Mouse (Mus musculus) liver, embryonic 13.5 days (tissue): ENCODE measurements around the gene Gm7029. TPM values are rescaled to one million over a fixed set of nuclear protein-coding genes. Genes with fewer than 3 reads are reported as not detected.
"Not testable (repeated sequence)": the region's sequence is repeated elsewhere in the genome, so short reads cannot be mapped to it uniquely, and the experiment has no call there.

Experiments used
- ATAC-seq: fragments of 200-750 bp; cut with Nextera tagmentation; 2 replicates; pipeline ENCODE4 v1.8.0; 2017; ENCODE audit warnings: low read depth, mild to moderate bottlenecking, moderate number of reproducible peaks, moderate library complexity
- DNase-seq: peaks from one replicate; pipeline ENCODE4 v3.0.0; 2022
- H3K27ac ChIP-seq: fragments of 300-500 bp; sonication (generic); 2 replicates; pipeline ENCODE4 v1.5.1; 2015; ENCODE audit warnings: moderate library complexity, mild to moderate bottlenecking, inconsistent platforms
- H3K27me3 ChIP-seq: fragments of 300-500 bp; sonication (generic); 2 replicates; pipeline ENCODE4 v1.6.1; 2015; ENCODE audit warnings: mild to moderate bottlenecking, inconsistent platforms
- H3K36me3 ChIP-seq: fragments of 300-500 bp; sonication (generic); 2 replicates; pipeline ENCODE4 v1.6.1; 2015; ENCODE audit warnings: mild to moderate bottlenecking, inconsistent platforms
- H3K4me1 ChIP-seq: fragments of 300-500 bp; sonication (generic); replicated peaks from 2 replicates; pipeline ENCODE4 v1.6.1; 2015; ENCODE audit warnings: inconsistent platforms
- H3K4me2 ChIP-seq: fragments of 300-500 bp; sonication (generic); 2 replicates; pipeline ENCODE4 v1.6.1; 2015; ENCODE audit warnings: inconsistent platforms, mild to moderate bottlenecking, moderate library complexity
- H3K4me3 ChIP-seq: fragments of 300-500 bp; sonication (generic); replicated peaks from 2 replicates; pipeline ENCODE4 v1.5.1; 2015; ENCODE audit warnings: mild to moderate bottlenecking, inconsistent platforms
- H3K9ac ChIP-seq: fragments of 300-500 bp; sonication (generic); 2 replicates; pipeline ENCODE4 v1.6.1; 2015; ENCODE audit warnings: mild to moderate bottlenecking, inconsistent platforms
- H3K9me3 ChIP-seq: fragments of 300-500 bp; sonication (generic); replicated peaks from 2 replicates; pipeline ENCODE4 v1.6.1; 2016; ENCODE audit warnings: inconsistent platforms
- WGBS: fragments of 180-500 bp; shearing (Covaris S2); methylation state at CpG from one replicate; pipeline ENCODE4 v1.1.7; 2015; ENCODE audit not compliant: insufficient replicate concordance; 5-methylcytosine and 5-hydroxymethylcytosine counted together
- polyA plus RNA-seq: library from polyadenylated mRNA; unstranded; fragments of >200 nt; fragmentation: Nextera tagmentation; extraction: Ambion mirVana; gene quantifications from 2 replicates; pipeline ENCODE4 v1.2.1, GENCODE M21; 2015

The Gm7029 gene
- not detected in 2 replicates for polyA plus RNA-seq

GRCm38 (mm10) chr17:33873537-33873936 lies at the start of gene Gm7029:
Gm7029 (plus strand) TSS chr17:33873837.
- not testable (repeated sequence) for ATAC-seq

GRCm38 (mm10) chr17:33824084-33824996 lies 49.3 kb upstream of the Gm7029 start, which contains the start of the genes Rps28 and Ndufa7:
Rps28 (minus strand) TSS chr17:33824562.
Ndufa7 (plus strand) TSS chr17:33824572.
- ATAC-seq (peak; percentile 88), DNase-seq (peak; percentile 98)
- peak within 1 kb of the TSS; percentile 82 for H3K4me2 ChIP-seq
- under 1% methylated on average over 51 of the region's 51 CpGs for WGBS
- H3K27me3 ChIP-seq = no peaks in the 10 kb centered on the region
- H3K9me3 ChIP-seq = no peaks in the 10 kb centered on the region
- peak within 1 kb of the TSS; percentile 86 for H3K4me3 ChIP-seq
- H3K4me1 ChIP-seq = peaks cover 73% of the 10 kb centered on the region
- H3K36me3 ChIP-seq = peaks cover 46% of the 10 kb centered on the region
- H3K27ac ChIP-seq = peak within 1 kb of the TSS; percentile 85
- H3K9ac ChIP-seq = peak within 1 kb of the TSS; percentile 89

More at GRCm38 (mm10) chr17:33873537-33873936, at the start of gene Gm7029:
- WGBS = 94% methylated on average over 6 of the region's 12 CpGs
- not testable (repeated sequence) for H3K27me3 ChIP-seq, H3K9ac ChIP-seq, H3K4me2 ChIP-seq, H3K4me1 ChIP-seq, H3K27ac ChIP-seq, H3K4me3 ChIP-seq, DNase-seq, H3K9me3 ChIP-seq
- H3K36me3 ChIP-seq = peaks cover 38% of the 10 kb centered on the region

- DNase-seq, H3K27me3 ChIP-seq, H3K9me3 ChIP-seq, ATAC-seq: not testable (repeated sequence)
- peak overlapping the region; percentile 85 for H3K27ac ChIP-seq
- H3K36me3 ChIP-seq = peaks cover 45% of the 10 kb centered on the region
- peak overlapping the region; percentile 82 for H3K4me2 ChIP-seq
- H3K4me3 ChIP-seq = peak overlapping the region; percentile 86
- peaks cover 67% of the 10 kb centered on the region for H3K4me1 ChIP-seq
- peak overlapping the region; percentile 89 for H3K9ac ChIP-seq
- WGBS = 2% methylated on average over 6 of the region's 6 CpGs
Observed at GRCm38 (mm10) chr17:33824997-33825330, 48.7 kb upstream of the Gm7029 start.

GRCm38 (mm10) chr17:33825462-33825861 lies 48.2 kb upstream of the Gm7029 start:
- peak overlapping the region; percentile 86 for H3K4me3 ChIP-seq
- peaks cover 45% of the 10 kb centered on the region for H3K36me3 ChIP-seq
- H3K9ac ChIP-seq = peak overlapping the region; percentile 89
- WGBS = 77% methylated on average over 8 of the region's 8 CpGs
- H3K27ac ChIP-seq = peak overlapping the region; percentile 32; the same call in 1 of the 2 replicates
- ATAC-seq = no peak
- no peaks in the 10 kb centered on the region for H3K27me3 ChIP-seq
- H3K4me1 ChIP-seq = peaks cover 62% of the 10 kb centered on the region
- DNase-seq = no peak
- H3K4me2 ChIP-seq = peak overlapping the region; percentile 82
- no peaks in the 10 kb centered on the region for H3K9me3 ChIP-seq

- H3K9me3 ChIP-seq = no peaks in the 10 kb centered on the region
- no peak overlapping the region for H3K9ac ChIP-seq
- peaks cover 50% of the 10 kb centered on the region for H3K4me1 ChIP-seq
- no peaks in the 10 kb centered on the region for H3K27me3 ChIP-seq
- no peak overlapping the region for H3K4me3 ChIP-seq
- no peak overlapping the region for H3K4me2 ChIP-seq
- peak; percentile 60 for DNase-seq
- H3K36me3 ChIP-seq = peaks cover 44% of the 10 kb centered on the region
- ATAC-seq = no peak
- no peak overlapping the region for H3K27ac ChIP-seq
- WGBS = 1% methylated on average over 3 of the region's 3 CpGs
Observed at GRCm38 (mm10) chr17:33826850-33827249, 46.8 kb upstream of the Gm7029 start.

- H3K4me3 ChIP-seq = no peak overlapping the region
- H3K36me3 ChIP-seq = peaks cover 44% of the 10 kb centered on the region
- H3K9me3 ChIP-seq = no peaks in the 10 kb centered on the region
- H3K27me3 ChIP-seq = no peaks in the 10 kb centered on the region
- H3K4me2 ChIP-seq = no peak overlapping the region
- WGBS = 50% methylated on average over 2 of the region's 2 CpGs
- peaks cover 29% of the 10 kb centered on the region for H3K4me1 ChIP-seq
- no peak overlapping the region for H3K9ac ChIP-seq
- ATAC-seq (no peak), DNase-seq (no peak)
- peak overlapping the region; percentile 39; the same call in 1 of the 2 replicates for H3K27ac ChIP-seq
Observed at GRCm38 (mm10) chr17:33828892-33829291, 44.7 kb upstream of the Gm7029 start.

- H3K27ac ChIP-seq = 0 out of 2 replicates have a peak overlapping the region, but pooled peaks have one; percentile 39
- no peak overlapping the region for H3K9ac ChIP-seq
- peaks cover 29% of the 10 kb centered on the region for H3K4me1 ChIP-seq
- no peak overlapping the region for H3K4me3 ChIP-seq
- no peaks in the 10 kb centered on the region for H3K27me3 ChIP-seq
- H3K9me3 ChIP-seq = no peaks in the 10 kb centered on the region
- no peak for DNase-seq
- no peak overlapping the region for H3K4me2 ChIP-seq
- no peak for ATAC-seq
- WGBS = 87% methylated on average over 10 of the region's 10 CpGs
- H3K36me3 ChIP-seq = peaks cover 51% of the 10 kb centered on the region
Observed at GRCm38 (mm10) chr17:33829561-33829960, 44.1 kb upstream of the Gm7029 start.

GRCm38 (mm10) chr17:33842966-33843795 lies 30.5 kb upstream of the Gm7029 start, which contains the start of gene Cd320:
Cd320 (plus strand) TSS chr17:33843091.
- no peaks in the 10 kb centered on the region for H3K27me3 ChIP-seq

GRCm38 (mm10) chr17:33844196-33844595 lies 29.4 kb upstream of the Gm7029 start:
- H3K4me3 ChIP-seq = 0 out of 2 replicates have a peak overlapping the region, but pooled peaks have one; percentile 80
- H3K9ac ChIP-seq = peak overlapping the region; percentile 51
- ATAC-seq = no peak
- peak overlapping the region; percentile 86 for H3K4me2 ChIP-seq
- H3K27me3 ChIP-seq = no peaks in the 10 kb centered on the region
- peaks cover 10% of the 10 kb centered on the region; the same call in 1 of the 2 replicates for H3K36me3 ChIP-seq
- no peak for DNase-seq
- WGBS = 63% methylated on average over 1 of the region's 1 CpGs
- no peak overlapping the region for H3K27ac ChIP-seq
- peaks cover 31% of the 10 kb centered on the region for H3K4me1 ChIP-seq
- H3K9me3 ChIP-seq = no peaks in the 10 kb centered on the region

More at GRCm38 (mm10) chr17:33842966-33843795, 30.5 kb upstream of the Gm7029 start, which contains the start of gene Cd320:
- DNase-seq (peak; percentile 87), ATAC-seq (peak; percentile 90)
- H3K4me3 ChIP-seq = peak within 1 kb of the TSS; percentile 80
- H3K4me2 ChIP-seq = peak within 1 kb of the TSS; percentile 86
- peak within 1 kb of the TSS; percentile 15; the same call in 1 of the 2 replicates for H3K27ac ChIP-seq
- H3K36me3 ChIP-seq = peaks cover 20% of the 10 kb centered on the region
- peaks cover 31% of the 10 kb centered on the region for H3K4me1 ChIP-seq
- no peaks in the 10 kb centered on the region for H3K9me3 ChIP-seq
- H3K9ac ChIP-seq = peak within 1 kb of the TSS; percentile 74
- under 1% methylated on average over 45 of the region's 45 CpGs for WGBS

- Histone ChIP-seq H3K36me3 (0 out of 2 replicates have a peak, but pooled peaks cover 8% of the 10 kb centered on the region), H3K4me3 (no peak overlapping the region), H3K9ac (peak overlapping the region; percentile 29; the same call in 1 of the 2 replicates), H3K4me2 (no peak overlapping the region), H3K27ac (no peak overlapping the region), H3K27me3 (no peaks in the 10 kb centered on the region), H3K9me3 (no peaks in the 10 kb centered on the region), H3K4me1 (peaks cover 21% of the 10 kb centered on the region)
- 56% methylated on average over 8 of the region's 8 CpGs for WGBS
- DNase-seq = no peak
- no peak for ATAC-seq
Observed at GRCm38 (mm10) chr17:33848139-33848538, 25.5 kb upstream of the Gm7029 start.
